Mouse (Mus musculus): Measurements from ENCODE around the gene Olfr1272.
"Not testable (repeated sequence)": the region's sequence is repeated elsewhere in the genome, so short reads cannot be mapped to it uniquely, and the experiment has no call there.

Olfr1272 gene

GRCm38 (mm10) chr2:90292741-90293140 lies at the start of gene Olfr1272:
Gene Olfr1272 (minus strand): TSS chr2:90292841.
- DNase-seq, result no peak

GRCm38 (mm10) chr2:90321900-90322299 lies 29.3 kb upstream of the Olfr1272 start, which contains the start of gene Gm13769:
Gene Gm13769 (plus strand): TSS chr2:90322200.
- not testable (repeated sequence) for DNase-seq

GRCm38 (mm10) chr2:90270932-90271331 lies 21.7 kb downstream of the Olfr1272 start, which contains the start of gene Olfr1271:
Gene Olfr1271 (minus strand): TSS chr2:90271032.
- no peak for DNase-seq

- DNase-seq, result no peak
Measured at GRCm38 (mm10) chr2:90257492-90257891, 35.1 kb downstream of the Olfr1272 start, which contains the start of gene Olfr142. Gene Olfr142 (minus strand): TSS chr2:90257592.
